Mouse (Mus musculus): ENCODE results near the gene Gm7879.
A peak's percentile ranks its signal among the peaks of the same experiment; 100 is the strongest.
"Not testable (repeated sequence)": the region's sequence is repeated elsewhere in the genome, so short reads cannot be mapped to it uniquely, and the experiment has no call there.

Gene Gm7879

DNA sequence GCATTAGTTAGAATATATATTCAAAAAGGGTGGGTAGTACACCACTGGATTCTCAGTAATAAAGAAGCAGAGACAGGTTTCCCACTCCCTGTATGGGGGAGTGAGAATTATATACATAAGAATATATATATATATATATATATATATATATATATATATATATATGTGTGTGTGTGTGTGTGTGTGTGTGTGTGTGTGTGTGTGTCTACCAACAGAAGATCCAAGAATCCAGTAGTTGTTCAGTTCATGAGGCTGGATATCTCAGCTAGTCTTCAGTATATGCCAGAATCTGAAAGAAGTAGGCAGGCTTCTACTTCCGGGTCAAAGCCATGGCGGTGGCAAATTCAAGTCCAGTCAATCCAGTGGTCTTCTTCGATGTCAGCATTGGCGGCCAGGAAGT is at the start of gene Gm7879:
Gene Gm7879, plus strand, starts transcription at position 301 of the 400 bp plus-strand sequence.
- not testable (repeated sequence) for DNase-seq

DNA sequence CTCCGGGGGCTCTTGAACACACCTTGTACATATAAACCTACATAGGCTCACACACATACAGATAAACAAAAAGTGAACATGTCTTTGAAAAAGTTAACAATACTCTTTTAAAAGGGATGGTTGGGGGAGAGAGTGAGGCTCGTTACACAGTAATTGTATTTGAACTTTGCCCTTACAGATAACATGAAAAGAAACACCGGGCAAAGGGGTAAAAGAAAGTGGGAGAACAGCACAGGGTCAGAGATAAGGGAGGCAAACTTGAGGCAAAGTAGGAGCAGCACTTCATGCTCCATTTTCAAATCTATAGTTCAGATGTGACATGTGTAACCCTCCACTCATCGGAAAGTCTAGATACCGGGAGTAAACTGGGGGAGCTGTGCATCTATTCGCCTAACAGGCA is 49.3 kb upstream of the Gm7879 start:
- DNase-seq, result no peak

- no peak for DNase-seq
Observed at GRCm38 (mm10) chr5:43865316-43865715, 47.6 kb upstream of the Gm7879 start.

DNA sequence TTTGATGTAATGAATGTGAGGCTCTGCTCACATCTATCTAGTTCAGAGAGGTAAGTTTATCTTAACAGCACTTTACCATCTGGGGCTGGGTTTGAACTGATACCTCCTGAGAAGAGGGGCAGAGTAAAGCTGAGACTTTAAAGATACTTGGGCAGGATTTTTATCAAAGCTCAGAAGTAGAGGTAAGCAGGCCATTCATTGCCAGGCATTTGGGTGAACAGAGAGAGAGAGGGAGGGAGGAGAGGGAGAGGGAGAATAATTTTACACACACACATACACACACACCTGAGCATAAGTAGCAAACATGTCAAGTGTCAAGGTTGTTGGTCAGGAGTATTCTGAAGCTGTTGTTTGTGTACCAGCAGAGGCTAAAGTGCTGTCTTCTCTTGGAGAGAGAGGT is 44.7 kb upstream of the Gm7879 start, which contains the start of gene Cd38:
Gene Cd38, plus strand, starts transcription at position 301 of the 400 bp plus-strand sequence.
- DNase-seq, result no peak

DNA sequence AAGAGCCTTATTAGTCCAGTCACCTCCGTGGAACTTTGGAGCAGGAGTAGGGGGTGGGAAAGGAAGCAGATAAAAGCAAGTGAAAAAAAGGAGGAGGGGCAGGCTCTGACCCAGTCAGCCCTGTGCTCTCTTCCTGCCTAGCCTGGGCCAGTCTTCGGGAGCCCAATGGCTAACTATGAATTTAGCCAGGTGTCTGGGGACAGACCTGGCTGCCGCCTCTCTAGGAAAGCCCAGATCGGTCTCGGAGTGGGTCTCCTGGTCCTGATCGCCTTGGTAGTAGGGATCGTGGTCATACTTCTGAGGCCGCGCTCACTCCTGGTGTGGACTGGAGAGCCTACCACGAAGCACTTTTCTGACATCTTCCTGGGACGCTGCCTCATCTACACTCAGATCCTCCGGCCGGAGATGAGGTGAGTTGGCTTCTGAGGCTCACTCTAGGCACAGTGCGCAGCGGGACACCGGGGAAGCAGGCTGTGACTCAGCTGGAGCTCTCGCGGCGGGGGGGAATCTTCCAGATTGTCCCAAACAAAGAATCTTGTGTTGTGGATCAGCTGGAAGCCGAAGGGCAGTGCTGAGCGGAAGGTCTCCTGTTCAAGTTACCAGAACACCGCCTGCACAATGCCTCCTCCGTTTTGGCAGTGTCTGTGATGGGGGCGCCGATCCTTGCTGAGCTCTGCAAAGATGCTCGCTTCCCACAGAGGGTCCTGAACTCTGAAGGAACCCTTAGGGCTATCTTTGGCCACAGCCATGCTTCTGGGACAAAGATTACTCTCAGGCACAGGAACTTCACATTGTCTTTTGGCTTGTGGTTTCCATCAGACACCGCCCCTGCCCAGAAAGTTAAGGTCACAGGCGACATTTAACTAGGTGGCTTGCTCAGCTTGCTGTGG is 44.0 kb upstream of the Gm7879 start:
- DNase-seq, result peak; percentile 38

DNA sequence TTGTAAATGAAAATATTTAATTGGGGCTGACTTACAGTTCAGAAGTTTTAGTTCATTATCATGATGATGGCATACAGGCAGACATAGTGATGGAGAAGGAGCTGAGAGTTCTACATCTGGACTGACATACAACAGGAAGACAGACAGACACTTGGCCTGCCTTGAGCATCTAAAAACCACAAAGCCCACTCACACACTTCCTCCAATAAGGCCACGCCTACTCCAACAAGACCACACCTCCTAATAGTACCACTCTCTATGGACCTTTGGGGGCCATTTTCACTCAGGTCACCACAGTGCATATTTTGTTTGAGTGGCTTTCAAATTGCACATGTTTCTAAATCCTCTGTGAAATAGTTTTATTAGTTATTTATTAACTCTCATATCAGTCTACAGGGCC is 41.1 kb upstream of the Gm7879 start:
- DNase-seq, result no peak

DNA sequence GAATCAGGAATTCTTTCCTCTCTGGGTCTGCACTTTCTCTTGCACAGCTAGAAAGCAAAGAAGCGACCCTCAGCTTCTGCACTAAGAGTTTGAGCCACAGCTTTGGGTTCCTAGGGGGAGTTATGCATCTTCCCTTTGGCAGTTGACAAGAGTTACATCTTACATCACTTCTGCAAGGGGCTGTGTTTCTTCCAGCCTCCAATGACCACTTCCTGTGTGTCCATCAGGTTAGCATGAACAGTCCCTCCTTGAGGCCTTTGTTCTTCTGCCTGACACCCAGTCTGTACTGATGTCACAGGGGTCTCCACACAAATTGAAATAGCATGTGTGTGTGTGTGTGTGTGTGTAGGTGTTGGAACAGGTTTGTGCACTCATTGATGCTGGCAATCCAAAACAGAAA is 40.3 kb upstream of the Gm7879 start:
- DNase-seq, result no peak

DNA sequence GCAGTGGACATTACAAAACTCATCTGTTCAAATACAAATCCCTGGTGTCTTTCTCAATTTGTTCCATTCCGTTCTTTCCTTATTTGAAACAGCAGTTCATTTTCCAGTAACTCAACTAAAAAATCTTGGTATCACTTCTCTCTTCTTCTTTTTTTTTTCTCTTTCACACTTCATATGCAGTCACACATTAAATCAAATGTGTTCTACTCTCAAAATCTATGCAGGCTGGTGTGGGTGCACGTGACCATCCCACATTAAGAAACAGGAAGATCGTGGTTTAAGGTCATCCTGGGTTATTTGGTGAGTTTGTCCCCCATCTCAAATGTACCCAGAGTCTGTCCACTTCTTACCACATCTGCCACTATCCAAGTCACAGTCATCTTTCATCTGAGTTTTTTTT is 30.9 kb upstream of the Gm7879 start:
- DNase-seq, result no peak

- no peak for DNase-seq
Observed at GRCm38 (mm10) chr5:43885060-43885820, 27.7 kb upstream of the Gm7879 start.

DNA sequence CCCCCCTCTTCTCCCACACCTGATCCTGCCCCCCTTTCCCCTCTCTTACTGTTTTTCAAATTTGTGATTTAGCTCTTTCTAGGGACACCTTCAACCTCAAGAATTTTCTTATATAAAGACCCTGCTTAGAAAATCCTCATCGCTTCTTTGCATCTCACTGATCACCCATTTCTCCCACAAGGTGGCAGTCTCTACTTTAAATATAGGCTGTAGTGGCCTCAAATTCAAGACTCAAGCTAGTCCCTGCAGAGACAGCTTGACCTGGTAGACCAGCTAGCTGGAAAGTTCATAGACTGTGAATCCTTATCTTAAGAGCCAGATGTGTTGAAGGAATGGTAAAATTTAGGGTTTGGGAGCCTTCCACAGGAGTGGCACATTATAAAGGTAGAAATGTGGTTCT is 20.6 kb upstream of the Gm7879 start:
- DNase-seq, result peak; percentile 29

GRCm38 (mm10) chr5:43894113-43894512 is 18.8 kb upstream of the Gm7879 start:
- DNase-seq, result peak; percentile 28

- DNase-seq, result no peak
Observed at GRCm38 (mm10) chr5:43895931-43896330, 17.0 kb upstream of the Gm7879 start.

GRCm38 (mm10) chr5:43904685-43905084 is 8.3 kb upstream of the Gm7879 start:
- DNase-seq, result peak; percentile 46

GRCm38 (mm10) chr5:43909213-43909612 is 3.7 kb upstream of the Gm7879 start:
- no peak for DNase-seq

DNA sequence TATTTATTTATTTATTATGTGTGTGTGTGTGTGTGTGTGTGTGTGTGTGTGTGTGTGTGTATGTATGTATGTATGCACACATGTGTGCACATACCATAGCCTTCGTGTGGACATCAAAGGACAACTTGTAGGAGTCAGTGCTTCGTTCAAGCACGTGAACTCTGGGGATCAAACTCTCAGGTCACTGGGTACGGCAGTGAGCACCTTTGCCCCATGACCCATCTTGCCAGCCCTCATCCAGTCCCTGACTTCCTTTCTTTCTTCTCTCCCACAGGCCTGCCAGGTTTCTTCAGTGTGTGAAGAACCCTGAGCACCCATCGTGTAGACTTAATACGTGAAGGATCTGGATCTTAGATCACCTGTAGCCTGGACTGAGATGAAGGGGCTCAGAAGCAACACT is 2.9 kb upstream of the Gm7879 start:
- no peak for DNase-seq

DNA sequence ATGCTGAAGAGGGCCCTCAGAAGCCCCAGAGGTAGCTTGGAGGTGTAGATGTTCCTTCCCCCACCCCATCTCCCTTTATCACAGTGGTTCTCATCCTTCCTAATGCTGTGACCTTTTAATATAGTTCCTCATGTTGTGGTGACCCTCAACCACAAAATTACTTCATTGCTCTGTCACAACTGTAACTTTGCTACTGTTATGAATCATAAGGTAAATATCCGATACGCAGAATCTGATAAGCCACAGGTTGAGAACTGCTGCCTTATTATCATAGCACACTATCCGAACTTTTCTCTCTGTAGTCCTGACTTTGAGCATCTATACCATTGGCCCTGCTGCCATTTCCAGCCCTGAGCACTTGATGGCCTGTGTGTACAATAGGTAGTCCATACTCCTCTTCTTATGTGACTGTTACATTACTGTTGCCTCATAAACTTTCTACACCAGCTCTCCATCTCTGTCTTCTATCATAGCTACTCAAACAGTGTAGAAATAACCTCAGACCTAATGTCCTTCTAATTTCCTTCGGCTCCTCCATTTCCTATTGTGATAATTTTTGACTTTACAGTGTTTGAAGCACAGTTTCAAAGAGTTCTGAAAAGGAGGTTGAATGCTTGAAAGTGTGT is 2.4 kb downstream of the Gm7879 start:
- no peak for DNase-seq

GRCm38 (mm10) chr5:43921877-43922276 is 8.9 kb downstream of the Gm7879 start:
- DNase-seq, result no peak

DNA sequence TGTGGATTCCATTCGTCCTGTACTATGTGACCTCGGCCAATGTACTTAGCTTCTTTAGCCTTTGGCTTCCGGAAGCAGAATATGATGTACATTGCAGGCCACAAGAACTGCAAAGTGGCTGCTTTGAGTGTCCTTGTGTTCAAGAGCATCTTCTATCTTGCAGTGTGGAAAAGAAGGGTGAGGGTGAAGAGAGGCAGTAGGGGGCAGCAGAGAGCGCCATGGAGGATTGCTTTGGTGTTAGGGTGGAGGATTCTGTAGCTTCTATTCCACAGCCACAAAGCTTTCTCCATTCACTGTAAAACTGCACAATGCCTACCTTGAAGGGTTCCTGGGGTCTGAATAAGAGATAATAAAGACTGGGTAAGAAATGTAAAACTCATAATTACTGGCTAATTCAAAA is 11.0 kb downstream of the Gm7879 start:
- peak; percentile 76 for DNase-seq

- no peak for DNase-seq
Observed at GRCm38 (mm10) chr5:43927729-43928128, 14.8 kb downstream of the Gm7879 start.

DNA sequence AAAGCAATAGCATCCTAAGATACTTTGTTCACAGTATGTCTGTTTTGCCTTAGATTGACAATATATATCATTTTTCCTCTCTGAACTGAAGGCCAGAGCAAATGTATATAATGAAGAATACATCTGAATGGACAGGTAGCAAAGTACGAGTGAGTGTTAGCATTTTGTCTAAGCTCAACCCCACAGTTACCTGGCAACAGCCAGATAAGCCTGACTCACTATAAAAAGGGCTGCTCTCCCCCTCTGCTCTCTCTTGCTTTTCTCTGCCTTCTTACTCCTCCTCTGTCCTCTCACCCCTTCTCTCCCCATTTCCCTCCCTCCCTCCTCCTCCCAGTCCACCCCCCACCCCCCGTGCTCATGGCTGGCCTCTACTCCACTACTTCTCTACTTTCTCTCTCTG is 20.3 kb downstream of the Gm7879 start:
- no peak for DNase-seq

DNA sequence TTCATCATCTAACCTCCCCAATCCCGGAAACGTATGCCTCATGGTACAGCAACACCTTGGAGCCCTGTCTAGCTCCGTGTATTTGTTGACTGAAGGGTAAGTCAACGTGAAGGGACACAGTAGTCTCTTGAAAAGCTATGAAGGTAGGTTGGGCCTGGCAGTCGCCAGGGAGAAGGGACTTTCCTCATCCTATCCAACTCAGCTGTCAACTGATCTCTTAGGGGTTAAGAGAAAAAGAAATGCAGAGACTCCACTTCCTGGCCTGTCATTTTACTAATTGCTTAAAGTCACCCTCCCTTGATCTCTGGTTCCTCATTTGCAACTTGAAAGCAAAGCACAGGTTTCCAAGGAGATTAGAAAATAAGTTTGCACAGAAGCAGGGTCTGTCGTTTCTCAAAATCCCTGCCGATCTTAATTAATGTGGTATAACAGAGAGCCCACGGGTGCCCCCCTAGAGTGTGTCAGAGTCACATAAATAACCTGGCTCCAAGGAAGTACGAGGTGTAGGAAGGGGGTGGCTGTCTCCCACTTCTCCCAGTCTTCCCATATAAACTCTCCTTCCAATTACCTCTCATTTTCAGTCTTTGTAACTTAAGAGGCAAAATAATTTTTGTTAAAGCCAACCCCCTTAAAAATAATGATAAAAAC is 34.5 kb downstream of the Gm7879 start:
- DNase-seq, result no peak

GRCm38 (mm10) chr5:43948111-43948743 is 35.3 kb downstream of the Gm7879 start:
- DNase-seq, result peak; percentile 77

Data from kidney, adult 18-20 months (tissue).